Mouse (Mus musculus) layer of hippocampus, adult 11-12 months (tissue): Measurements from ENCODE around the gene Nms.

Experiments
- DNase-seq: peaks from one replicate; pipeline ENCODE4 v3.0.0; 2022; ENCODE audit warnings: low spot score

The Nms gene

DNA sequence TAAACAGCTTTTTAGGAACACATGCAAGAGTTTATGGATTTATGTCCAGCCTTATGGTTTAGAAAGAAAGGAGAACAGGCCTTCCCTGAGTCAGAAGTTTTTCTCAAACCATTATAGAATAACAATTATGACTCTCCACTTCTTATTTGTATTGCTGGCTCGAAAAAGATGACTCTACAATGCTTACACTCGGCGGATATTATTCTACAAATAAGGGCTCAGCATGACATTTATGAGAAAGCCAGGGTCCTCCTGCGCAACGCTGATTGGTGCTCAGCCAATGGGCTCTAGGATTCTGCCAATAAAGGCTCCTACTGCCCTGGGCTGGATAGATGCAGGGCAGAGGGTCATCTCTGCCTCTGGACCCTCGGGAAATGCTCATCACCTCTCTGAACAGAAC lies at the start of gene Nms:
TSS of gene Nms (plus strand) at position 301 of the 400 bp plus-strand sequence.
- no peak for DNase-seq

DNA sequence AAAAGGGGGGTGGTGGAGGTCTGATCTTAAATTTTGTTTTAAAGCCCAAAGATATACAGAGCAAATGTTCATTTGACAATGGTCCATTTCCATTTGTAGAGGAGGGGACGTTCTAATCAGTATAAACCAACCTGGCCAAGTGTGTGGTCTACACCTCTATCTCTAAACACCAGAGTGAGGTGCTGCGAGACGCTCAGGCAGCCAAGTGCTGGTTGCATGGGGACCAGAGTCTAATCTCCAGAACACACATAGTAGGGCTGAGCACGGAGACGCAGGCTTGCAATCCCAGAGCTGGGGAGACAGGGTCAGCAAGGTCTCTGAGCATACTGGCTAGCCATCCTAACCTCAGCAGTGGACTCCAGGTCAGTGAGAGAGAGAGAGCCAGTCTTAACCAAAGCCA lies 47.5 kb upstream of the Nms start:
- no peak for DNase-seq

DNA sequence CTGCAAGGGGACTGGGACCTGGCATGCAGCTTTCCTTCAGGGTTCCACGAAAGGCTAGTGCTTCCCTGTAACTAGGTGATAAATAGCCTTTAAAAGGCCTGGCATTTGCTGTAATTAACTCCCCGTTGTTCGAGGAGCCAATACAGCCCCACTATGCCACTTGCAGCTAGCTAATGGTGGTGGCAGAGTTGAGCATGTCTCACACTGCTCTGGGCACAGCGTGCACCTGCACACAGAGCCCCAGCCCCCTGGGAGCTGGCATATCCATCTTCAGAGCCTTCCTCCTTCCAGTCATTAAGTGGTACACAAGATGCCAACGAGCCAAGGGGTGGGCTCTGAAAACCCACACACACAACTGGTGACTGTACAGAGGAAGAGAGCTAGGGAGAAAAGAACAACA lies 45.9 kb upstream of the Nms start:
- no peak for DNase-seq

DNA sequence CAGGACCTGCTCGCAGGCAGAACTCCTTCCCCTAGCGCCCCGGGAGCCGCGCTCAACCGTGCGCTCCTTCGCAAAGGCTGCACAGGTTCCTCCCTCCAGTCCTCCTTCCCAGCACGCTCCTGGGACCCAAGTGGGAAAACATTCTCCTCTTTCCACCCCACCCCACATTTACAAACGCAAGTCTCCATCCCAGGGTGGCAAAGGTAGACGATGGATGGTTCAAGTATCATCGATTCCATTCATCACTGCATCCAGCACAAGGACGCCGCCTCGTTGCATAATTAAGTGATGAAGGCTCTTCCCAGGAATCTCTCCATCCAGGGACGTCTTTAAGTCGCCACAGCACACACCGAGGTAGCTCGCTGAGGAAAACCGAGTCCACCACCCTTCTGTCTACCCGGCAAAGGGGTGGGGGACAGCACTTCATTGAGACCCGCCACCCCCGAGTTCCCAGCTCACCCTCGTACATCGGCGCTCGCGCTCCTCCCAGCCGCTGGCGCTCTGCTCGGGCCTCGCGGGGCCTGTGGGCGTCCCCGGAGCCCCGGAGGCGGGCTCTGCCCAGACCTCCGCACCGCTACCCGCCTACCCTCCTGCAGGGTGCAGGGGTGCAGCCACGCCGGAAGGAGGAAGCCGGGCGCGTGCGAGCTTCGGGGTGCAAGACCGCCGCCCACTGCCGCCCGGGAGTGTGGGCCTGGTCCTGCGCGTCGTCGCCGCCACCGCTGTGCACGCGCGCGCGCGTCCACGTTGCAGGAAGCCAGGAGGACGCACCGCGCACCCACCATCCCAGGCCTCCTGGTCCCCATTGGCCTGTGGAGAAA lies 41.3 kb upstream of the Nms start, which contains the start of gene Chst10:
TSS of gene Chst10 (minus strand) at position 731 of the 818 bp plus-strand sequence.
- DNase-seq, result peak; percentile 85

DNA sequence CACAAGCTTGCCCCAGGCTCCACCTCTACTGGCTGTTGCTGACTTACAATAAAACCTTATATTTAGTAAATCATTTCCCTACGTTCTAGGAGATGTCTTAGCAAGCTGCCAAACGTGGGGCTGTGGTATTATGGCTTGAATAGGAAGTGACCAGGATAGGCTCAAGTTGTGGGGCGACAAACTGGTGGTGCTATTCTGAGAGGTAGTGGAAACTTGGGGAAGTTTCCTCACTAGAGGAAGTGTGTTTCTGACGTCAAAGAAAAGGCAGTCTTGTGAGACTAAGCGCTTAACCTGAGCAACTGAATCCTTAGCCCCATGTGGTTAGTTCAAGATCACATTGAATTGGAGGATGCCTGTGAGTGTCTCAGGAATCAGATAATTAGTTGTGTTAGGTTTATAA lies 36.4 kb upstream of the Nms start:
- peak; percentile 29 for DNase-seq

DNA sequence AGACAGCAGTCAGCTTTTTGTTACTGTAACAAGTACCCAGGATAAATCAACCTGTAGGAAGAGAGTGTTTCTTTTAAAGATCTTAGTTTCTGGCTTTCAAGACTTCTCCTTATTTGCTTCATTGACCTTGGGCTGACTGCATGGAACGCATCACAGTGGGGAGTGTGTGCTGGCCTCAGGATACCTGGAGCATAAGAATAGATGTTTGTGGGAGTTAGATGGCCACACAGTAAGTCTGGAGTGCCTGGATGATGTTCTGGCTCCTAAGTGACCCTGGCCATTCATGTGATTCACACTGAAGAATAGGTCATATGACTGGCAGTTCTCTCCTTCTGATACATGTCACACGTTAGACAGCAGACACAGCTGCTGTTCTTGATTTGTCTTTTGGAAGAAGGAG lies 35.0 kb upstream of the Nms start:
- no peak for DNase-seq

DNA sequence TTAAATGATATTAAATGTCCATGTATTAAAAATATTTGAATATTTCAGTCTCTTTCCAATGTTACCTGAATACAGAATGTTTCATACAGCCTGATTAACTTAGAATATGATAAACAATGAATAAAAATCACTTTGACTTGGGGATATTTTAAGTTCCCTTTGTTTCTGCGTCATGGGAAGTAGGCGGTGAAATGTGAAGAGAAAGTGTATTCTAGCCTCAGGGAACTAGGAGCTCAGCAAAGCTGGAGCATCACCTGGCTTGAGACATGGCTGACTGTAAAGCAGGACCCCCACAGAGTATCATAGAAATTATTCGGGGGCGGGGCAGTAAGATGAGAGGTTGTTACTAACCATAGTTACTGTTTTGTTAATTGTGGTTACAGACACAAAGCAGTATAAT lies 10.0 kb upstream of the Nms start:
- no peak for DNase-seq

DNA sequence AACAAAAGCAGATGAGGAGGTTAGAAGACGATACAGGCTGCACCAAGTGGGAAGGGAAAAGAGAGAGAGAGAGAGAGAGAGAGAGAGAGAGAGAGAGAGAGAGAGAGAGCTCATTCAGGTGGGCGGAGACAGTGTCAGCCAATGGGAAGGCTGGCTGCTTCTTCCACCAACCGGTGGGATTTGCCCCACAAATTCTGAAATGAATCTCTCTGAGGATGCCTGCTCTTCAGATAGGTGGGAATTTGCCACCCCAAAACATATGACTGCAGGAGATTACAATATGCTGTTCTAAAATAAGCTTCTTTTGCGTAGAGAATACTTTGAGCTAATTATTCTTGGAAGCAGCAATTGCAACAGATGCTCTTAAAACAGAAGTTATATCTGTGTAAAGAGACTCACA lies 9.5 kb upstream of the Nms start:
- DNase-seq, result peak; percentile 11

DNA sequence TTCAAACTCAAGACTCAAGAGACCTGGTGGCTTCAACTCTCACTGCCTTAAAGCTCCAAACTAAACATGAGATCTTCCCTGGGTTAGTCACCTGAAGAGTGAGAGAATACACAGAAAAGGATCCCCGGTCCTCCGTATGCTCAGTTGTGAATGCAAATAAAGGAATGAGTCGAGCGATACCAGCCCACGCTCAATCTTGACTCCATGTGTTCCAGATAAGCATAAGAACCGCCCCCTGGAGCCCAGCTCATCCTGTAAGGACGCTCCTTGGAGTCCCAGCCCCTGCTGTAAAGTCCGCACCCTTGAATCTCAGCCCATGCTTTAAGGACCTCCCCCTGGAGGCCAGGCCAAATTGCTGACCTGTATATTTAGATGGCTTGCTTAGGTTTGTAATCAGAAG lies 8.2 kb upstream of the Nms start:
- DNase-seq, result peak; percentile 35

DNA sequence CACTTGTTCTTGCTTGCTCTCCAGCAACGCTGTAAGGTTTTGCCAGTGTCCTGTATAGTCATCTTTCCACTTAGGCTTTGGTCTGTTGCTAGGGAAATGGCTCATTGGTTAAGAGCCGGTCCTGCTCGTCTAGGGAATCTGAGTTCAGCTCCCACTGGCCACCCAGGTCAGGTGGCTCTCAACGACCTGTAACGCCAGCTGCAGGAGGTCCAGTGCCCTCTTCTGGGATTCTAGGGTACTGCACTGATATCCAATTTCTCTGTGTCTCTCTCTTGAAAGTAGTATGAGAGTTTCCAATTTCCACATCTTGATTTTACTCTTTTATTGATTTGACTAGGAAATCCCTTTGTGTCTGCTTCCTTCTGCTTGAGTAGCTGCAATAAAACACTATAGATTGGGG lies 4.3 kb upstream of the Nms start:
- DNase-seq, result peak; percentile 11

DNA sequence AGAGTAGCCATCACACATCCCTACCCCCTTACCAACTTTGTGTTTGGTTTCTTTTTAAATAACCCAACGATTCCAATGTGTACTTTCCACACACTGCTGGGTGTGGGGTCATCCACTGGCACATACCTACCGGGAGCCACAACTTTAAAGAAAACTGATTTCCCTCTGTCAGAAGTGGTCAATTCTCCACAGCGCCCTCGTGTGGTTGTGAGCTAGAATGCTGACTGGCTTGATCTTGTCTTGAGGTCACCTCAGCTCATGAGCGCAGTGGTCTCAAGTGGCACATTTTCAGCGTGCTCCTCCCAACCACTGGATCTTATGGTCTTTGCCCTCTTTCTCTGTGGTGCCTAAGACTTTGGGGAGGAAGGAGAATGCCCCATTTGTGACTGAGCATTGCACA lies 2.2 kb upstream of the Nms start:
- peak; percentile 19 for DNase-seq

DNA sequence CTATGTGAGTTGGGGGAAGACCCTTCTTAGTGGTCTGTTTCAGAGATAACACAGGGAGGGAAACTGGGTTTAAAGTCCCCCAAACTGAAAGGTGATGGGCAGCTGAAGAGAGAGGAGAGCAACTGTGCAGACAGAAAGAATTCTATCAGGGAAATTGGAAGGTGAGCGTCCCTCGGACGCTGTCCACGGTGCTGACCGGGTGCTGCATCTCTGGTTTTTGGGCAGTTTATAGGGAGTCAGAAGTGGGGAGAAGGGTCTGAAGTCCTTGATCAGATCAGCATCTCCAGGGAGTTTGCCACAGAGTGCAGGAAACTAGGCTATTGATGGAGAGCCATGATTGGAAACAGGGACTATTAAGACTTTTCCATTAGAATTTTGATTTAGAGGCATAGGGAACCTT lies 659 bp downstream of the Nms start:
- DNase-seq, result no peak

DNA sequence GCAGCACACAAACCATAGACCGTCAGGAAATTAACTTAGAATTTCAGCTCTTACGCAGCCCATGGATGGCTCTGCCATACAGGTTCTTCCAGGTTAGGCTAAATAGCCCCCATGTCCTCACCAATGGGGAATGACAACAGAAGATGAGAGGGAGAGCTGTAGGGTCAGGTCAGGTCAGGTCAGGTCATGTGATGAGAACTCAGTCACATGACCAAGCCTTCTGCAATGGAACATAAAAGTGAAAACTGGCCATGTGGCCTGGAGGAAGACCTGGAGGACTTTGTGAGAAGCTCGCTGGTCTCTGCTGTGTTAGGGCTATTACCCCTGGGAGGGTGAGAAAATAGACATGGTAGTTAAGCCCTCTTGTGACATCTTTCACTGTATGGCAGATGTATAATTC lies 17.5 kb downstream of the Nms start:
- no peak for DNase-seq

DNA sequence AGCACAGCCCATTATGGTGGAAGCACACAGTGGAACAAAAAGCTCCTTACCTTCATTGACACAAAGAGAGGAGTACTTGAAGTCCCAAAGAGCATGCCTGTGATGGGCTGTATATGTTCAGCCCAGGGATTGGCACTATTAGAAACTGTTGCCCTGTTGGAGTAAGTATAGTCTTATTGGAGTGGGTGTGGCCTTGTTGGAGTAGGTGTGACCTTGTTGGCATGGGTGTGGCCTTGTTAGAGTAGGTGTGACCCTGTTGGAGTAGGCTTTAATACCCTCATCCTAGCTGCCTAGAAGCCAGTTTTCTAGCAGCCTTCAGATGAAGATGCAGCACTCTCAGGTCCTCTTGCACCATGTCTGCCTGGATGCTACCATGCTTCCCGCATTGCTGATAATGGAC lies 30.2 kb downstream of the Nms start:
- no peak for DNase-seq

DNA sequence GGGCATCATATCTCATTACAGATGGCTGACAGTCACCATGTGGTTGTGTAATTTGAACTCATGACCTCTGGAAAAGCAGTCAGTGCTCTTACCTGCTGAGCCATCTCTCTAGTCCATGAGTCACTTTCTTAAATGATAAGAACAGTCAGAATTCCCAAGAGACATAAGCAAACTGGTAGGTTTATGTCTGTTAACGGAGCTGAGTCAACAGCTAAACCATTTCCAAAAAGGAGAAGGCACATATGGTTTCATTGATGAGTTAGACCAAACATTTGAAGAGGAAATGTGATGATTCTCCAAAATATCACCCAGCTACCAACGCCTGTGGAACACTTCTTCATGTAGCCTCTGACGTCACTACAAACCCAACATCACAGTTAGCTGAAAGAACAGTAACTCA lies 32.8 kb downstream of the Nms start:
- no peak for DNase-seq

DNA sequence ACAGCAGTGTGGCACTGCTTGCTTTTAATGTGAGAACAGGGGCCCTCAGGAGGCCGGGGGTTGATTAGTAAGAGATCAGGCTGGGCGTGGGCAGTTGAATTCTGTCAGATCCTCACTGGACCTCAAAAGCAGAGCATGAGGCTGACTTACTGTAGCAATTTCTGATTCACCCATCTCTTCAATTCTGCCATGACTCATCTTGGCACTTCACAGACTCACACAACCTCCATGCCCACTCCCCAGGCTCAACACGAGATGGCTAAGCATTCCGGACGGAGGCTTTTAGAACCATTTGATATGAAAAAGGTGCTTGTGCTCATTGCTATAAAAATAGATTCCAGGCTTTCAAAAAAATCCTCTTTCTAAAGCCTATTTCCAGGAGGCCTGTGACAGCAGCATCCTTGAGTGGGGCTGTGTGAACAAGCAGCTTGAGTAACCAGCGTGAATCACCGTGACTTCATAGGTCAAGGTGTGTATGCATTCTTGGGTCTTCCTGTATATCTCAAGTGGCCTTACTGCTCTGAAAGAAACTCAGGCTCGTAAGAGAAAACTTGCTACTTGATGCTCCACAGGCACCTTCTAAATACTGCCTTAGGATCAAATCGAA lies 34.1 kb downstream of the Nms start:
- no peak for DNase-seq

DNA sequence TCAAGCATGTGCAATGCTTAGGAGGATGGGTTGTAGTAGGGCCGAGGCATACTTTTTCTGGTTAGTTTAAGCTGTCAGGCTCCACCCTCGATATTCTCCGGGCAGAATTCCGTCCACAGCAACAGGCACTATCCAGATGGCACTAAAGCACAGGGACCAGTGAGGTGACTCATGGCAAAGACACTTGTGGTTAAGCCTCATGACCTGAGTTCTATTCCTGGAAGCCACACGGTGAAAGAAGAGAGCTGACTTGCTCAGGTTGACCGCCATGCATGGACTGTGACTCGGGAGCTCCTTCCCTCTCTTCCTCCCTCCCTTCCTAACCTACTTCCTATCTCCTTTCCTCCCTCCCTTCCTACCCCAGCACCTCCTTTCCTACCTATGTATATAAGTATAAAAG lies 41.0 kb downstream of the Nms start:
- no peak for DNase-seq

DNA sequence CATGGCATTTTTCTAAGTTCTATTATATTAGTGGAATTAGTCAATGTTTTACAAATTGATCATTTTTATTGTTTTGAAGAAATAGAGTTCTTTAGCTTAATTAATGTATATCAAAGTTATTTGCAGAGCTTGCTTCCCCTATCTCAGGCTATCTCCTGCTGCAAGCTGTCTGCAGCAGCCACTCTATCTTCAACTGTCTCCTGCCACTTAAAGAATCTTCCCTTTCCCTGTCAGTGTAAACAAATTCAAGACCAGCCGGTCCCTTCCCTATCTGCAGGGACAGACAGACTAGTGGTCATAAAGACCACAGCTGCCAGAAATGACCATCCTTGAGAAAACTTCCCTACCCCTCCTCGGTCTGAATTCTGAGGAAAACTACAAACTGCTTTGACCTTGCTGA lies 44.9 kb downstream of the Nms start:
- no peak for DNase-seq

DNA sequence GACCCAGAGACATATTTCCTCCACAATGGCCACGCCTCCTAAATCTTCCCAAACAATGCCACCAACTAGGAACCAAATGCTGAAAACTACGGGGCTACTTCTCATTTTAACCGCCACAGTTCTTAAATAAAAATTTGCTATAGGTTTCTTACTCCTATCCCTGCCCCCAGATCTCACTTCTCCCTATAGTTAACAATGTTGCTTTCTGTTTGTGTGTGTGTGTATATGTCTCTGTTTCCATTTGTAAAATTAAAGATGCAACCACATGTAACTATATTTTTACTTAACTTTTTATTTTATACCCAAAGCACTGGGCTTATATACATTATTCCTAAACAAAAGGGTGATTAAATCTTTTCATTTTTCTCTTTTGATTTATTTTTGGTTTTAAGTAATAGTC lies 46.4 kb downstream of the Nms start, which contains the start of gene Pdcl3:
TSS of gene Pdcl3 (plus strand) at position 301 of the 400 bp plus-strand sequence.
- DNase-seq, result no peak

DNA sequence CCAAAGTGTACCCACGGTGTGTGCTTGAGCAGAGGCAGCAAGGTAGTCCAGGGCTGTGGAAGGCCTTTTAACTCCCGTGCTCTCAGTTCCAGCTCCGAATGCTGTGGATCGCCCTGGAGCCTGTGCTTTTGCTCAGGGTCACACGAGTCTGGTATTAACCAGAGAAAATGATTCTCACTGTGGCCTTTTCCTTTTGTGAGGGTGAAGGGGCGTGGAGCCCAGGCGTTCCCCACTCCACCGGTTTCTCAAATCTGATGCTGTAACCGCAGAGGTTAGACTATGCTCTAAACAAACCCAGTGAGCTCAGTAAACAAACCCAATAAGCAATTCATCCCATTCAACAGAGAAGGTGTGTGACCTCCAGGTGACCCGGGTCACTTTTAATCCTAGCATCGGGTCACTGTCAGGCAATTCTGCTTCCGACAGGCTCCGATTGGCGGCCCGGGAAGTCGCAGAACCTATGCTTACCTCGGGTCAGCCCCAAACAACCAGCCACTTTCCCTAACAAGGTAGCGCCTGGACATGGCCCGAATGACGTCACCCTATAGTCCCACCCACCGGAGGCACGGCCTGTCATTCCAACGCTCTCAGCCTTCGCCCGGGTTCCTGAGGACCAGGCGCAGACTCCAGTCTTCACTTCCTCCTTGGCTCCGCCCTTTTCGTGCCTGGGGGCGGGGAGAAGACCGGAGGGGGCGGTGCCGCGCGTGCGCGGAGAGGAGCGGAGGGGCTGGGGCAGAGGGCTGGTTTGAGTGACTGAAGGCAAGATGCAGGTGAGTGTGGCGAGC lies 48.3 kb downstream of the Nms start:
- peak; percentile 95 for DNase-seq

DNA sequence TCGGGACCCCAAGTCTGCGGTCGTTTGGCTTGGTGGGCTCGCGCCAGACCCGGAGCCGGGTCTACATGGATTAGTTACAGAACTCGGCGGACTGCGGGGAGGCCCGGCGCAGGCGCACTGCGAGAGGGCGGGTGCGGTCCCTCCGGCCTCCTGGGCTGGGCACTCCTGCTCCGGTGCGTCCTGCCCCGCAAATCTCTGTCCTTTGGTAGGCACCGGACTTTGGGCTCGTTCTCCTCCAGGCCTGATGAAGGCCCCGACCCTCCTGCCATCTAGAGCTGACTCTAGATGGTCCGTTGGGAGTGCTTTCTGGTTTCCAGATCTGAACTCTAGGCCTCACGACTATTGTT lies 48.9 kb downstream of the Nms start:
- no peak for DNase-seq

DNA sequence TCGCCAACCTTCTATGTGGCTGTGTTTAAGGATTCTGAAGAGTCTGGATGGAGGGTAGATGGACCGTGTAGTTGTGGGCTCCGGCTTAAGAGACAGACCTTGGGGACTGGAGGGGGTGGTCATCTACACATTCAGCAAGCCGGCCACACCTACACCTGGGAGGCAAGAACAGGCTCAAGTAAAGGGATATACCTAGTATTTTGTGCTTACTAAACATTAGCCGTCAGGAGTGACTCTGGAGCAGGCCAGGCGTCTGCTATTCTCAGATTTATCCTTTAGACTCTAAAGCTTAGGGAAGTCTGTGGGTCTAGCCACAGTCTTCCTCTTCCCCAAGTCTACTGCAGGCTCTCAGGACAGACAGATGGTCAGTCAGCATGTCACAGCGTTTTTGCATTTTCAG lies 49.4 kb downstream of the Nms start:
- no peak for DNase-seq

DNA sequence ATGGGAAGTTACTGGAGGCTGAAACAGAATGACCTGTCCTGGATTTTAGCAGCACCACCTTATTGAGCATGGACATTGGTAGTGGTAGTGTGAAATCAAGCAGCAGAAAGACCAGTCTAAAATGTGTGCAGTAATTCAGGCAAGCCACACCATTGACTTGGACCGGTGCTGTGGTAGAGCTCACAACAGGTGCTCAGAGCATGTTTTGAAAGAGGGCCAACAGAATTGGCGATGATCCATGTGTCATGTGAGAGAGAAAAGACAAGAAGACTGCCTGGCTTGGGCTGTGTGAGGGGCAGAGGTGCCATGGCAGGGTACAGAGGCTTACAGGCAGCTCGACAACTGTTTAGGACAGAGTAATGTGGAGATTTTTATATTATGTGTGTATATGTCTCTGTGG lies 53.4 kb downstream of the Nms start:
- no peak for DNase-seq
